Mouse (Mus musculus): Measurements from ENCODE around the gene 4921539E11Rik.

Gene 4921539E11Rik

GRCm38 (mm10) chr4:103222854-103223253 lies 67.8 kb downstream of the 4921539E11Rik start:
- no peak for DNase-seq

- DNase-seq = no peak
These were observed 68.9 kb downstream of the 4921539E11Rik start for GRCm38 (mm10) chr4:103221789-103222188.

GRCm38 (mm10) chr4:103219011-103219410 lies 71.7 kb downstream of the 4921539E11Rik start:
- no peak for DNase-seq

GRCm38 (mm10) chr4:103216046-103216445 lies 74.6 kb downstream of the 4921539E11Rik start:
- no peak for DNase-seq

GRCm38 (mm10) chr4:103214925-103215820 lies 75.5 kb downstream of the 4921539E11Rik start, which contains the start of gene Slc35d1:
Slc35d1 (minus strand) TSS chr4:103215164.
- peak; percentile 65 to 74 for DNase-seq

GRCm38 (mm10) chr4:103214498-103214924 lies 76.2 kb downstream of the 4921539E11Rik start:
- peak; percentile 64 to 69 for DNase-seq

GRCm38 (mm10) chr4:103213859-103214497 lies 76.7 kb downstream of the 4921539E11Rik start:
- no peak for DNase-seq

- no peak for DNase-seq
These were observed 82.1 kb downstream of the 4921539E11Rik start for GRCm38 (mm10) chr4:103208553-103208952.

- DNase-seq = no peak
These were observed 87.0 kb downstream of the 4921539E11Rik start for GRCm38 (mm10) chr4:103203646-103204045.

- no peak for DNase-seq
These were observed 90.6 kb downstream of the 4921539E11Rik start for GRCm38 (mm10) chr4:103200046-103200445.

GRCm38 (mm10) chr4:103199086-103199485 lies 91.6 kb downstream of the 4921539E11Rik start:
- no peak for DNase-seq

- DNase-seq = peak in 1 of 2 experiments; percentile 30
These were observed 93.3 kb downstream of the 4921539E11Rik start for GRCm38 (mm10) chr4:103197401-103197800.

GRCm38 (mm10) chr4:103192421-103192820 lies 98.2 kb downstream of the 4921539E11Rik start:
- no peak for DNase-seq

GRCm38 (mm10) chr4:103188786-103189640 lies 101.7 kb downstream of the 4921539E11Rik start:
- DNase-seq = no peak
